Mouse (Mus musculus) E14TG2a.4 (cell line): Measurements from ENCODE around the gene Nme6.

Source experiments
- CTCF ChIP-seq: conservative IDR thresholded peaks from 2 replicates; pipeline ENCODE4 v1.5.1; 2014; ENCODE audit warnings: low read length
- NANOG ChIP-seq: IDR thresholded peaks from 2 replicates; pipeline ENCODE4 v1.6.1; 2014; ENCODE audit warnings: borderline replicate concordance, low read length, mixed read lengths

- TF ChIP-seq CTCF (no peak), NANOG (no peak)
Measured at GRCm38 (mm10) chr9:109825739-109826138, 6.8 kb upstream of the Nme6 start.
